Mouse (Mus musculus): Measurements from ENCODE around the gene Drc7. TPM values are rescaled to one million over a fixed set of nuclear protein-coding genes. Genes with fewer than 3 reads are reported as not detected.
"Not testable (repeated sequence)": the region's sequence is repeated elsewhere in the genome, so short reads cannot be mapped to it uniquely, and the experiment has no call there.

Gene Drc7
- polyA plus RNA-seq, 1 experiment, result not detected

GRCm38 (mm10) chr8:95024387-95024786 is 30.5 kb upstream of the Drc7 start:
- Histone ChIP-seq H3K4me1 (ENCODE audit: control insufficient read depth) (no peaks in the 10 kb centered on the region; the same call in 1 of the 2 replicates), H3K36me3 (ENCODE audit: control insufficient read depth) (no peaks in the 10 kb centered on the region), H3K27me3 (ENCODE audit: control insufficient read depth) (peaks cover 15% of the 10 kb centered on the region), H3K9me3 (ENCODE audit: control insufficient read depth, low read length) (peaks cover 4% of the 10 kb centered on the region), H3K4me3 (replicated peaks) (no peak overlapping the region)
- TF ChIP-seq TAL1 (IDR thresholded peaks at IDR 0.05; ENCODE audit: low read length) (no peak), GATA1 (IDR thresholded peaks at IDR 0.05; ENCODE audit: low read length) (no peak)

- Histone ChIP-seq H3K36me3 (ENCODE audit: control insufficient read depth) (no peaks in the 10 kb centered on the region), H3K27me3 (ENCODE audit: control insufficient read depth) (peaks cover 10% of the 10 kb centered on the region), H3K4me3 (replicated peaks) (no peak overlapping the region), H3K9me3 (ENCODE audit: control insufficient read depth, low read length) (peaks cover 4% of the 10 kb centered on the region), H3K4me1 (ENCODE audit: control insufficient read depth) (no peaks in the 10 kb centered on the region; the same call in 1 of the 2 replicates)
- TF ChIP-seq TAL1 (IDR thresholded peaks at IDR 0.05; ENCODE audit: low read length) (no peak), GATA1 (IDR thresholded peaks at IDR 0.05; ENCODE audit: low read length) (no peak)
Measured at GRCm38 (mm10) chr8:95025421-95025820, 29.5 kb upstream of the Drc7 start.

- not testable (repeated sequence) for H3K27me3 ChIP-seq (ENCODE audit: control insufficient read depth); H3K9me3 ChIP-seq (ENCODE audit: control insufficient read depth, low read length); H3K4me1 ChIP-seq (ENCODE audit: control insufficient read depth); H3K36me3 ChIP-seq (ENCODE audit: control insufficient read depth); H3K4me3 ChIP-seq (replicated peaks)
Measured at GRCm38 (mm10) chr8:95028391-95028790, 26.5 kb upstream of the Drc7 start.

- TF ChIP-seq TAL1 (IDR thresholded peaks at IDR 0.05; ENCODE audit: low read length), result no peak
- no peak for TF ChIP-seq GATA1 (IDR thresholded peaks at IDR 0.05; ENCODE audit: low read length)
- H3K27me3 ChIP-seq (ENCODE audit: control insufficient read depth), result no peaks in the 10 kb centered on the region
- H3K36me3 ChIP-seq (ENCODE audit: control insufficient read depth), result no peaks in the 10 kb centered on the region
- no peak overlapping the region for H3K4me3 ChIP-seq (replicated peaks)
- H3K4me1 ChIP-seq (ENCODE audit: control insufficient read depth), result no peaks in the 10 kb centered on the region
- H3K9me3 ChIP-seq (ENCODE audit: control insufficient read depth, low read length), result no peaks in the 10 kb centered on the region
Measured at GRCm38 (mm10) chr8:95037106-95037925, 17.6 kb upstream of the Drc7 start.

GRCm38 (mm10) chr8:95041883-95042784 is 12.8 kb upstream of the Drc7 start:
- H3K4me3 ChIP-seq (replicated peaks), result no peak overlapping the region
- no peaks in the 10 kb centered on the region for H3K4me1 ChIP-seq (ENCODE audit: control insufficient read depth)
- TF ChIP-seq GATA1 (IDR thresholded peaks at IDR 0.05; ENCODE audit: low read length), result no peak
- TF ChIP-seq TAL1 (IDR thresholded peaks at IDR 0.05; ENCODE audit: low read length), result no peak
- H3K36me3 ChIP-seq (ENCODE audit: control insufficient read depth), result no peaks in the 10 kb centered on the region
- H3K9me3 ChIP-seq (ENCODE audit: control insufficient read depth, low read length), result no peaks in the 10 kb centered on the region
- no peaks in the 10 kb centered on the region for H3K27me3 ChIP-seq (ENCODE audit: control insufficient read depth)

- Histone ChIP-seq H3K36me3 (ENCODE audit: control insufficient read depth) (no peaks in the 10 kb centered on the region), H3K27me3 (ENCODE audit: control insufficient read depth) (no peaks in the 10 kb centered on the region), H3K4me1 (ENCODE audit: control insufficient read depth) (no peaks in the 10 kb centered on the region), H3K9me3 (ENCODE audit: control insufficient read depth, low read length) (no peaks in the 10 kb centered on the region), H3K4me3 (replicated peaks) (no peak overlapping the region)
- no peak for TF ChIP-seq TAL1 (IDR thresholded peaks at IDR 0.05; ENCODE audit: low read length)
- TF ChIP-seq GATA1 (IDR thresholded peaks at IDR 0.05; ENCODE audit: low read length), result no peak
Measured at GRCm38 (mm10) chr8:95044811-95045210, 10.1 kb upstream of the Drc7 start.

GRCm38 (mm10) chr8:95046982-95047381 is 7.9 kb upstream of the Drc7 start:
- TF ChIP-seq GATA1 (IDR thresholded peaks at IDR 0.05; ENCODE audit: low read length) (no peak), TAL1 (IDR thresholded peaks at IDR 0.05; ENCODE audit: low read length) (no peak)
- Histone ChIP-seq H3K9me3 (ENCODE audit: control insufficient read depth, low read length) (no peaks in the 10 kb centered on the region), H3K36me3 (ENCODE audit: control insufficient read depth) (no peaks in the 10 kb centered on the region), H3K4me1 (ENCODE audit: control insufficient read depth) (no peaks in the 10 kb centered on the region), H3K27me3 (ENCODE audit: control insufficient read depth) (no peaks in the 10 kb centered on the region), H3K4me3 (replicated peaks) (no peak overlapping the region)

GRCm38 (mm10) chr8:95047884-95048680 is 6.8 kb upstream of the Drc7 start:
- Histone ChIP-seq H3K27me3 (ENCODE audit: control insufficient read depth) (no peaks in the 10 kb centered on the region), H3K9me3 (ENCODE audit: control insufficient read depth, low read length) (no peaks in the 10 kb centered on the region), H3K4me1 (ENCODE audit: control insufficient read depth) (no peaks in the 10 kb centered on the region), H3K4me3 (replicated peaks) (no peak overlapping the region), H3K36me3 (ENCODE audit: control insufficient read depth) (no peaks in the 10 kb centered on the region)
- TF ChIP-seq TAL1 (IDR thresholded peaks at IDR 0.05; ENCODE audit: low read length), result no peak
- no peak for TF ChIP-seq GATA1 (IDR thresholded peaks at IDR 0.05; ENCODE audit: low read length)
